Mouse (Mus musculus) heart, postnatal 10 days (tissue): ENCODE results near the gene Arpc1a. TPM values are rescaled to one million over a fixed set of nuclear protein-coding genes. Genes with fewer than 3 reads are reported as not detected.
"Not testable (repeated sequence)": the region's sequence is repeated elsewhere in the genome, so short reads cannot be mapped to it uniquely, and the experiment has no call there.

Experiments
- DNase-seq, 2 experiments: peaks; one replicate each; pipeline ENCODE4 v3.0.0; 2021
- intact Hi-C: fragments of 180-260 bp; cut with DNase I; formaldehyde crosslinking; loops from one replicate; pipeline ENCODE4 v1.15.1; 2025
- total RNA-seq, 2 experiments: library from RNA; stranded (reverse); gene quantifications; 2 replicates each; pipeline ENCODE4 v1.2.3; 2021

Gene Arpc1a
- total RNA-seq, 2 experiments from 2014 or later = 73.9 to 74.7 TPM

DNA sequence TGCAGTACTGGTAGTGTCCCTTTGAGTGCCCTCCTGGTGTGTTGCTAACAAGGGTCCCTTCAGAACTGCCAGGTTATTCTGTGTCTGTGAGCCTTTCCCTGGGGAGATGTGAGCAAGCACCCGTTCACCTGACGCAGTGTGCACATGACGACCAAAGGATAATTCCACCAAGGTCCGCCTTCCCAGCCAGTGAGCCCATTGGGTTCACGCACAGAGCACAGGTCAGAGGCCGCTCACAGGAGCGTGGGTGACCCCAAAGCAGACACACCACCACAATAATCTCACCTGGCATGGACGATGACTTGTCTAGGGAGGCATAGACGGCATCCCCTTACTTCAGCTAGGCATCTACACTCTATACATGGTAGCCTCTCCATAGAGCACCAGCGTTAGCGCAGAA lies 17.8 kb downstream of the Arpc1a start:
- DNase-seq, intact Hi-C loops: not testable (repeated sequence)

DNA sequence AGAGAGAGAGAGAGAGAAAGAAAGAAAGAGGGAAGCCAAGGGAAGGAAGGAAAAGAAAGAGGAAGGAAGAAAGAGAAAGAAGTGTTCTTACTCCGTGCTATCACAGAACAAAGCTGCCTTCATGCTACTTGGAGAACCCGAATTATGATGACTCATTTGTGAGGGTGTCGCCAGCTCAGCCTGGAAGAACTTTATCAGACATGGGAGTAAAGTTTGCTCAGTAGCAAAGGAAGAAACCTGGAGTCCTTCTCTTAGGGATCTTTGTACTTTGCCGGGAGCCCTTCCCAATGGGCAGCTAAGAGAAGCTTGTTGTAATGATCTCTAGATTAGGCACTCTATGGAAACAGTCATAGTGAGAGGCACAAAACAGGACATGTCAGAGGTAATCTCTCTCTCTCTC lies 19.1 kb downstream of the Arpc1a start:
- DNase-seq = no peak
- intact Hi-C loops = no loop called here

DNA sequence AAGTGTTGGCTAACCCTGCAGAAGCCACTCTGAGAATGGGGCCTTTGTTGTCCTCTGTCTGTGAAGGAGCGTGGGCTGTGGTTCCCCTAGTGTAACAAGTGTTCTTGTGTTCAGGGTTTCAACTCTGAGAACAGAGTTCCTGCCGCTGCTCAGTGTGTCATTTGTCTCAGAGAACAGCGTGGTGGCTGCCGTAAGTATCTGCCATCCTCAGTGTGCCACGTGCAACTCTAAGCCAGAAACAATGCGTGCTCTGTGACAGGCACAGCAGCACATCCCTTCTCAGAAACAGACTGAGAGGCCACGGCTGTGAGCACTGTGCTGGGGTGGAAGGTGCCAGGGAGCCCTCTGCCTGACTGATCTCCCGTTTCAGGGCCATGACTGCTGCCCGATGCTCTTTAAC lies 20.7 kb downstream of the Arpc1a start:
- intact Hi-C loops = no loop called here
- no peak for DNase-seq

DNA sequence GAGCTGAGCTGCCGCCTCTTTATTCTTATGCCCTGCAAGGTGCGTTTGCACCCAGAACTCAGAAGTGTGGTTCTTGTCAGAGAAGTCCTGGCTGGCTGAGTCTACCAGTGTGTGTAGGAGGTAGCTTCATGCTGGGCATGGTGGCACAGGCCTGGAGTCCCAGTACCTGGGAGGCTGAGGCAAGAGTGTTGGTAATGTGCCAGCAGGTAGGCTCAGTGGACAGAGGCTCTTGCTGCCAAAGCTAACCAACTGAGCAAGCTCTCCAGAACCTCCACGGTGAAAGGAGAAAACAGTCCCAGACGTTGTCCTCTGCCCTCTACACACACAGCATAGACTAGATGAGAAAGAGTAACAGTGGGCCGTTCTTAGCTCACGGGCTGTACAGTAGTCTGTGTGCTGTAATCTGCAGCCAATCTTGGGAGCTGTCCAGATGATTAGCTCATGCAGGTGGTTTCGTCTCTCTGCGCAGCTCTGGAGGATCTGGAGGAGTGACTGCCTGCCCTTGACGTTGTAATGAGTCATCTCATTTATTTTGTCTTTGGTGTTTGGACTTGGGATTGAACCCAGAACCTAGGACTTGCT lies 22.2 kb downstream of the Arpc1a start:
- DNase-seq = no peak
- intact Hi-C loops = no loop called here

DNA sequence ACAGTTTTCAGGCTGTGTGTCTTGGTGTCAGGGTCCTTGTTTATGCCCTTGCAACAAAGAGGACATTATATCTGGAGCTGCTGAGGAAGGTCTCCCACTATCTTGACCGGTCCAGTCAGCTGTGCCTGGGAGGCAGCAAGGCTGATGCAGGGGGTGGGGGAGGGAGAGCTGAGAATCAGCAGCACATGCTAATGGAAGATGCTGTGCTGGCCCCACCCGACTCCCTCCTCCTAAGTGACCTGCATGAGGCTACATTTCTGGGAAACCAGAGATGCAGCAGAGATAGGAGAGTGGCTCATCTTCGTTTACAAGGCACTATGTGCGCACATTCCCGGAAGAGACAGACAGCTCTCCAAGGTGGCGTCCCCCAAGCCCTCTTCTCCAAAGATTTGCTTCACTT lies 26.8 kb downstream of the Arpc1a start:
- DNase-seq = no peak
- intact Hi-C loops = no loop called here

DNA sequence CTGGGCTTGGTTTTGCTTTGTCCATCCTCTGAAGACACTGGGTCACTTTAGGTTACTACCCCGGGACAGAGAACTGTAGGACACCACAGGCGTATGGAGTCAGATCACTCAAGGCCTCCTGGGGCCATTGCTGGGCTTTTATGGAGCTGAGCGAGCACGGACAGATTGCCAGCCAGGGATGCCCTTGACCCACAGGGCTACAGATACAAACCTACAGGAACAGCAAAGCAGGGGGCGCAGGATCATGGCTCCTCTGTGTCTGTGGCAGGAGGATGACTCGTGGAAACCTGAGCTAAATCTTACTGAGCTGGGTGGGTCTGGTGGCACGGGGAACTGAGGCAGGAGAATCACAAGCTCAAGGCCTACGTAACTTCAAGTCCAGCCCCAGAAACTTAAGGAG lies 28.9 kb downstream of the Arpc1a start:
- intact Hi-C loops = no loop called here
- no peak for DNase-seq

DNA sequence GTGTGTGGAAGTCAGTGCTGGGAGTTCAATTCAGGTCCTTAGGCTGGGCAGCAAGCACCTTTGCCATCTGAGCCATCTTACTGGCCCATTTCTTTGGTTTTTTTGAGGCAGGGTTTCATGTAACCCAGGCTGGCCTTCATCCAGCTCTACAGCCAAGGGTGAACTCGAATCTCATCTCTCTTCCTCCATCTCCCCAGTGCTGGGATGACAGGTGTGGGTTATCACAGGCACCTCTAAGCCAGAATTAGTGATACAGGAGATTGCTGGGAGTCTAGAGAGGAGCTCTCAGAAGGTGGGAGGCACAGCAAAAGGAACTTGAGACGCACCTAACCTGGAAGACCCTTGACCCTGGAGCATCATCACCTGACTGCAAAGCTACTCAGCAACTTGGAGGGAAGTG lies 29.8 kb downstream of the Arpc1a start:
- no peak for DNase-seq
- intact Hi-C loops = no loop called here

DNA sequence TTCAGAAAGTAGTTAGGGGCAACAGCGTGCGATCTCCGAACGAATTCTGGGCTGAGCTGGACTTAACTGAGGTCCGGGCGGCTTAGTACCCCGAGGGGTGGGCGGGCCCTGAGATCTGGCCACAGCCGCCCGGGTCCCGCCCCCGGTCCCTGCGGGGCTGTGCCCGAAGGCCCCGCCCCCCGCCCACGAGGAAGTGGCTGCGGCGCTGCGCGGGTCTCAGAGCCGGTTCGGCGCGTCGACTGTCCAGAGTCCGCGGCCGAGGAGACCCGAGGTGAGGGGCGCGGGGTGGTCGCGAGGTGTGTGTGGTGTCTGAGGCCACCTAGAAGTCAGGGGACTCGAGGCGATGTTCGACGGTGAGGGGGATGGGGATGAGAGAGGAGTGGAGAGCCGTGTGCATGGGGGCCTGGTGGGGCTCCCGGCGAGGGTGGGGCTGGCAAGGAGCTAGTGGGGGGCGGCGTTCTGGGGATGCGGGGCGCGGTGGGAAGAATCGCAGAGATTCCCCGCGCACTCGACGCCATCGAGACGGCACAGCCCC lies 30.5 kb downstream of the Arpc1a start, which contains the start of gene Arpc1b:
Gene Arpc1b (plus strand): TSS at position 145 of the 535 bp plus-strand sequence.
- intact Hi-C loops = loop anchor here (2.0 kb wide), 1 partner anchor 53 kb away; the partner anchor contains the start of genes Cpsf4 and Ptcd1
- peak; percentile 80 to 82 for DNase-seq

DNA sequence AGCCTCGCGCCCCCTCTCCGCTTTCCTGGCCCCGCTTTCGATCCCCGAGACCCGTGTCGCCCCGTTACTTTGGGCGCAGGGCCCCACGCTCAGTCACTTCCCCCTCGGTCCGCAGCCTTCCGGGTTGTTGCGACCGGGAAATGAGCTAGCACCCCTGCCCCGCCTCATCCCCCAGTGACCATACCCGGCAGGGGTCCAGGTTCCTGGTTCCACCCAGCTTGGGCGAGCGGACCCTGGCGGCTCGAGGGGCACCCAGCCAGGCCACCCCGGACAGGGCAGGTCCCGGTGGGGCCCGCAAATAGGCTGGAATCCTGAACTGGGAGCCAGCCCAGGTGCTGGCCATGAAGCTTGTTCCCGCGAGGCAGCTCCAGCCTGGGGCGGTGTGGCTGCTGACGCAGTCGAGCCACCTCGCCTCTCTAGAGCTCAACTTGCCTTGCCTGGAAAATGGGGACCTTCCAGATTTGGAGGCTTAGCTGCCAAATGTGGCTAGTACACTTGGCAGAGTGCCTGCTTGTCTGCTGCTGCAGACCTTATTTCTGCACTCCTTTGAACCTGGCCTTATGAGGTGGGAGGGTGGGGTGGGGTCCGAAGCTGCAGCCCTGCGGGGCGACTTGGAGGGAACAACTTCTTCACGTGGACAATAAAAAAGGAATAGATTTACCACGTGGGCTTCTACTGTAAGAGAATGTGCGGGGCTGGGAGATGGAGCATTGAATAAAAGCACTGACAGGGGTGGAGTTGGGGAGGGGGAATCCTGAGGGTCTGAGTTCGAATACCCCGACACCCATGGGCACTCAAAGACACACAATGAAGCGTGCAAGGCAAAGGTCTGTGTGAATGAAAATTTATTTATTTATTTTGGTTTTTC lies 31.2 kb downstream of the Arpc1a start:
- DNase-seq = peak; percentile 81
- intact Hi-C loops = loop anchor here (2.0 kb wide), 1 partner anchor 52 kb away; the partner anchor contains the start of genes Cpsf4 and Ptcd1

DNA sequence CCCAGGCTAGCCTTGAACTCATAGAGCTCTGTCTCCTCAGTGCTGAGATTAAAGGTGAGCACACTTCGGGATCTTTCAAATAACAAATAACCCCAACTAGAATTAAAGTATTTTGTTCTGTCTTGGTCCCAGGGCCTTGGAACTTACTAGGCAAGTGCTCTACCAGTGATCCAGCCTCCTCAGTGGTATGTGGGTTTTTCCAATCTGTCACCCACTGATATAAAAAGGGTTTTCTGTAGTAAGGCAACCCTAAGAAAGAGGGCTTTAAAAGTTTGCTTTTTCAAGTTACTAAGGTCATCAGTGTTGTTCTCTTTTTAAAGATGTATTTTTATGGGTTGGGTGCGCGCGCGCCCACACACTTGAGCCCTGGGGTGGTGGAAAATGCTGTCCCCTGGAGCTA lies 32.1 kb downstream of the Arpc1a start:
- intact Hi-C loops = loop anchor here (2.0 kb wide), 2 partner anchors 23 to 51 kb away; partner anchors contain the start of genes Cpsf4 and Ptcd1
- no peak for DNase-seq

DNA sequence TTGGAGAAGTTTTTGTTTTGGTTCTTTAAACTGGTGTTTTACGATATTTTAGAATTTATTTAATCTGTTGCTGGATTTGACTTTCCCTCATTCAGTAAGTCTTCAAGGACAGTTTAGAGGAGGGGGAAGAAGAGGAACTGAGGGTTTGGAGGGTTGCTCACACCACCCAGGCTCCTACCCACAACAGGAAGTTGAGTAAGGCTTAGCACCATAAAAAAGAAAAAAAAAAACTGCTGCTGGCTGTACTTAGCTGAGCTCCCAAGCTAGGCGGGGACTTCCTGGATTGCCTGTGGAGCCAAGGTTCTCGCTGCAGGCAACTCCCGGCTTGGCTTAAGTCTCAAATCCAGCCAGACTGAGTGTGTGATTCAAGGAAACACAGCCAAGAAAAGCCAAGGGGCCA lies 32.7 kb downstream of the Arpc1a start:
- peak; percentile 78 to 80 for DNase-seq
- intact Hi-C loops = loop anchor here (2.0 kb wide), 1 partner anchor 22 kb away; no protein-coding TSS in a partner anchor

DNA sequence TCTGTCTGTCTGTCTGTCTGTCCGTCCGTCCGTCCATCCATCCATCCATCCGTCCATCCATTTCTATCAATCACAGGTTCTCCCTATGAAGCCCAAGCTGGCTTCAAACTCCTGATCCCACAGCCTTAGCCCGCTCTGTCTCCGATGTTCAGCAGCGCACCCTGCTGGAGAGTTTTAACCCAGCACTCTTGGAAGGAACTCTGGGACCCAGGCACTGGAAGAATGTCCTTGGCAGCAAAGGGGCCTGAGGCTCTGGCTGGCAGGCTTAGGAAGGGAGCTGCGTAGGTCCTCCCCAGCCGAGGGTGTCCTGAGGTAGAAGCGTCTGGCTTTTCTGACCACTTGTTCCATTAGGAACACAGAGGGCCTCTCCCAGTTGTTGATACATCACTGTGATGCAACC lies 33.3 kb downstream of the Arpc1a start:
- DNase-seq = peak; percentile 77 to 85
- intact Hi-C loops = loop anchor here (2.0 kb wide), 1 partner anchor 22 kb away; no protein-coding TSS in a partner anchor

DNA sequence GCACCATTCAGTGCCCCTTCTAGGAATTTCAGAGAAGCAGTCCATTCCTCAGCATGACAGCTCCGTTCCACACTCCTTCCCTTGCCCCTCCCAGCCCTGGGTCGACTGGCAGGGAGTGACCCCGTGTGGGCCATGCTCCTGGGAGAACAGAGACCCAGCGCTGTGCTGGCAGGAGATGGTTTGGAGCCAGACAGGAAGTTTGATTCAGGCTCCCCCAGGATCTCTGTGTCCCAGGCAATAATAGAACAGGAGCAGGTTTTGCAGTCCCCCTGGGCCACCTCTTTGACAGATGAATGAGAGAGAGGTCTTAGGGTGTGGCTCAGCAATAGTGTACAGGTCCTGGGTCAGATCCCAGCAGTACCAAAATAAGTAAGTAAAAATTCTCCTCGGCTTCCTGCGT lies 34.4 kb downstream of the Arpc1a start:
- no peak for DNase-seq
- intact Hi-C loops = no loop called here

DNA sequence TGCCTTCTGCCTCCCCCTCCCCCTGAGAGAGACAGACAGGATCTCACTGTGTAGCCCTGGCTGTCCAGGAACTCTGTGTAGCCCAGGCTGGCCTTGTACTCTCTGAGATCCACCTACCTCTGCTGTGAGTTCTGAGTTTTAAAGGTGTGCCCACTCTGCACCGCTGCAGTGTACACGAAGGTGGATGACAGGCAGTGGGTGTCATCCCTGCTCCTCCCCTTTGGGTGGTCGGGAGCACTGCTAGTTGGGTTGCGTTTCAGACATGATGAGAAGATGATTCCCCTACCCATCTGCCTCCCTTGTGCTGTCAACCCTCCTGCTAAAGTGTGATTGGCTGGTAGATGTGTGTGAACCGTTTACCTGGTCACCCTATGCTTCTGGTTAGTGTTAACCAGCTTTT lies 34.8 kb downstream of the Arpc1a start:
- intact Hi-C loops = no loop called here
- DNase-seq = no peak

DNA sequence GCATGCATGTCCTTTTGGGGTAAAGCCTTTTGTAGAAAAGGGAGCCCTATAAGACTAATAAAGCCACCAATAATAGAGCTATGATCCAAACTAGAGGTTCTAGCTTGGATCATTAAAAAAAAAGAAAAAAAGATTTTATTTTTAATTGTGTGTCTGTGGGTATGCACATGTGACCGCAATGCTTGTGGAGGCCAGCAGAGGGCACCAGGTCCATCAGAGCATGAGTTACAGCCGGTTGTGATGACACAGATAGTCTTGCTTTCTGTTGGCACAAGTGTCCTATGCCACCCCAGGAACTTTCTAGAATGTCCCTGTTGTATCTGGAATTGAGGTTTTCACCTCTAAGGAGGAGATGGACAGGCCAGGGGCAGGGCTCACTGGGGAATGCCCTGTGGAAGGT lies 35.8 kb downstream of the Arpc1a start:
- DNase-seq = no peak
- intact Hi-C loops = no loop called here

DNA sequence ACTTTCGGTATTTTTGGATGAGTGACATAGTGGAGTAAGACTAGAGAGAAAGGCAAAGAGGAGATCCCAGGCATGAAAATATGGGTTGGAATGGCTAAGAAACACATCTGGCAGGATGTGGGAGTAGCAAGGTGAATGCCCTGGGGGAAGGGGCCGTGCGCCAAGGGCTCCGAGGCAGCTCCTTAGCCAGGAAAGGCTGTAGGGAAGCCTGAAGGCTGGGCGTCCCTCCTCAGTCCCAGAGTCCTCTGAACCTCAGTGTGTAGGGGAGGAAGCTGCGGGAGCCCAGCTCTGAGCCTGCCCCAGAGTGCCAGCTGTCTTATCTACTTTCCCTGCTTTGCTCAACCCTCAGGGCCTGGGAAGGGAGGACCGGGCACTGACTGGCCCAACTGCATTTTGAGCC lies 37.3 kb downstream of the Arpc1a start:
- no peak for DNase-seq
- intact Hi-C loops = no loop called here

DNA sequence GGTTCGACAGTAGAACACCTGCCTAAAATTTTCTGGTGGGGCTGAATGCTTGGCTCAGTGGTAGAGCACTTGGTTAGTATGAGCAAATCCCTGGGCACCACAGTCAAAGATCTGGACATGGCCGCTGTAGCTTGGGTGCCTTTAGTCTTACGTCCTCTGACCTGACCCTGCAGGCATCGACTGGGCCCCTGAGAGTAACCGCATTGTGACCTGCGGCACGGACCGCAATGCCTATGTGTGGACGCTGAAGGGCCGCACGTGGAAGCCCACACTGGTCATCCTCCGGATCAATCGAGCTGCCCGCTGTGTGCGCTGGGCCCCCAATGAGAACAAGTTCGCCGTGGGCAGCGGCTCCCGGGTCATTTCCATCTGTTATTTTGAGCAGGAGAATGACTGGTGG lies 39.8 kb downstream of the Arpc1a start:
- intact Hi-C loops = no loop called here
- DNase-seq = no peak

DNA sequence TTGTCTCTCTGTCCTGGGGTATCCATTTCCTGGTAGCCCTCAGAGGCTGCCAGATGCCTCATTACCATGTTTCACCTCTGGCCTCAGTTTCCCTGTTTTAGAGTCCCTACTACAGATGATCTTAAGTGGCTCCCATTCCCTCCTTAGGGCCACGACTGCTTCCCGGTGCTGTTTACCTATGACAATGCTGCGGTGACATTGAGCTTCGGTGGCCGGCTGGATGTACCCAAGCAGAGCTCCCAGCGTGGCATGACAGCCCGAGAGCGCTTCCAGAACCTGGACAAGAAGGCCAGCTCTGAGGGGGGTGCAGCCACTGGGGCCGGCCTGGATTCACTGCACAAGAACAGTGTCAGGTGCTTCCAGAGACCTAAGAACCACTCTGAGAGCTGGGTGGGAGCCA lies 43.0 kb downstream of the Arpc1a start:
- DNase-seq = no peak
- intact Hi-C loops = no loop called here

DNA sequence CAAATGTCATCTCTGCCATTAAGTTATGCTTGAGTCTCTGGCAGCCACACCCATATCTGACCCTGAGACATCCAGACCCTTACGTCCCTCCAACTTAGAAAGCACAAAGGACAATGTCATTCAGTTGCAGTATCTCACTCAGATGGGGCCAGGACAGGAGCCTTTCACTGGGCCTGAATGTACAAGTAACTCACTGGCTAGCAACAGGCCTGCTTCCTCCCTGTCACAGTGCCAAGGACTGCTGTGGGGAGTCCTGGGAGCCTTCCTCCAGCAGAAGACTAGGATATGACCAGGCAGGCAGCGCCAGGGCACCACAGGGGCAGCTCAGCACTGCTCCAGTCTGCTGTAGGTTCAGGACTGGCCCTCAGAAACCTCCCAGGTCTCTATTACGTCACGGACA lies 45.5 kb downstream of the Arpc1a start:
- intact Hi-C loops = no loop called here
- DNase-seq = peak; percentile 49 to 50

DNA sequence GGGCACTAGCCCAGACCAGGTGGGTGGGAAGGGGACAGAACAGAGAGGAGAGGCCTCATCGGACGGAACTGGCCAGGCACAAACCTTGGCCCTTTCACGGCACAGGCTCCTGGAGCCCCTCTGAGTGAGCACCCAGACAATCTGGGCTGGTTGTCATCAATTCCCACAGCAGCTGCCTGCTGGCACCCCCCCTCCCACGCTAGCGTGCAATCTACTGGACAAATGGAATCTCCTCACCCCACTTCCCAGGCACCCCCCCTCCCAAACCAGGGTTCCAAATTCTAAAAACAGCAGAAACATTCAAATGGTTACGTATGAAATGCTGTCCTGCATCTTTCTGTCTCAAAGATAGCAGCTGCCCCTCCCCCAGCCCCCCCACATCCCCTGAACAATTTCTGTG lies 46.1 kb downstream of the Arpc1a start:
- DNase-seq, intact Hi-C loops: not testable (repeated sequence)

DNA sequence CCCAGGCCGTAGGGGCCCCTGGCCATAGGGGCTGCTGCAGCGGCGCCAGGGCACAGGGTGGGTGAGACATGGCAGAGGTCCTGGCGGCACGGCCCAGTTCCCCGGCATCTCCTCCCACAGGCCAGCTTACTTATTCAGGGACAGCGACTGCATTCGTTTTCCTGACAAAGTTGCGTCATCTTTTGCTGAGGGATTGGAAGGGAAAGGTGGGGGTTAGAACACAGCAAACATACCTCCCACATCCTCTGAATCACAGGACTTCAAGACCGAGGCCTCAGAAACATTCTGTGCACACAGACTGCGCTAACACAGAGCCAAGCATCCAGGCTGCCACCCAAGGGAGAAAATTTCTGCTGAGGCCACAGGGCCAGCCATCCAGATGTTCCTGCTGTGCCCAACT lies 46.6 kb downstream of the Arpc1a start:
- intact Hi-C loops = no loop called here
- DNase-seq = no peak

DNA sequence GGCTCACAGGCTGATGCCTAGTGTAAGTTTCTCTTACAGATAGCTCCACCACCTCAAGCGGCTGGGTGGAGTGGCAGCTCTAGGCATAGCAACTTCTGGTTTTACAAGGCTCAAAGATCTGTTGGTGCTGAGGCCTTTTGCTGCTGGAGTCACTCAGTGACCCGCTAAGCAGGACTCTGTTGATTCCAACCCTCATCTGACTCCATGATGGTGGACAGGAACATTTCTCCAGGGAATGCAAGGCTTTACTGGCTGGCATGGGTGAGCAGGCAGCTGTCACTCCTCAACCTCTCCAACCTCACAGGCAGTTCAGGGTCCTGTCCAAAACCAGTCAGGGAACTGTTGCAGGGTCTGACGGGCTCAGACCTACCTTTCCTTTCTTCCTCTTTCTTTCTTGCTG lies 47.4 kb downstream of the Arpc1a start:
- intact Hi-C loops = no loop called here
- no peak for DNase-seq
